Mouse (Mus musculus): ENCODE measurements around the gene Gm281. TPM values are rescaled to one million over a fixed set of nuclear protein-coding genes. Genes with fewer than 3 reads are reported as not detected.
A peak's percentile ranks its signal among the peaks of the same experiment; 100 is the strongest.

The Gm281 gene
- polyA plus RNA-seq, 1 experiment from 2014 or later = not detected

GRCm38 (mm10) chr14:13906461-13906860 is 7.8 kb downstream of the Gm281 start:
- H3K27me3 ChIP-seq (replicated peaks; ENCODE audit: control insufficient read depth, insufficient read depth, low read length) = no peaks in the 10 kb centered on the region
- H3K27ac ChIP-seq (ENCODE audit: low read depth, low read length) = no peak overlapping the region
- ATAC-seq = no peak
- H3K36me3 ChIP-seq (ENCODE audit: control insufficient read depth, insufficient read depth, low read length) = no peaks in the 10 kb centered on the region
- H3K4me2 ChIP-seq (ENCODE audit: low read length) = no peak overlapping the region
- H3K9me3 ChIP-seq (ENCODE audit: control insufficient read depth, low read length) = no peaks in the 10 kb centered on the region
- 96% methylated on average over 1 of the region's 1 CpGs for WGBS
- no peak overlapping the region for H3K9ac ChIP-seq (ENCODE audit: low read depth, low read length)
- no peak overlapping the region for H3K4me3 ChIP-seq (ENCODE audit: low read length)
- H3K4me1 ChIP-seq (ENCODE audit: control insufficient read depth, insufficient read depth, low read depth, low read length) = no peaks in the 10 kb centered on the region

- Histone ChIP-seq H3K36me3 (ENCODE audit: control insufficient read depth, insufficient read depth, low read length) (no peaks in the 10 kb centered on the region), H3K9ac (ENCODE audit: low read depth, low read length) (peak overlapping the region; percentile 74), H3K4me1 (ENCODE audit: control insufficient read depth, insufficient read depth, low read depth, low read length) (no peaks in the 10 kb centered on the region), H3K4me3 (ENCODE audit: low read length) (peak overlapping the region; percentile 54), H3K27me3 (replicated peaks; ENCODE audit: control insufficient read depth, insufficient read depth, low read length) (no peaks in the 10 kb centered on the region), H3K27ac (ENCODE audit: low read depth, low read length) (no peak overlapping the region), H3K9me3 (ENCODE audit: control insufficient read depth, low read length) (no peaks in the 10 kb centered on the region), H3K4me2 (ENCODE audit: low read length) (peak overlapping the region; percentile 93)
- ATAC-seq = peak; percentile 93
- WGBS = 0% methylated on average over 22 of the region's 22 CpGs
These were observed 12.6 kb downstream of the Gm281 start for GRCm38 (mm10) chr14:13901611-13902067.

DNA sequence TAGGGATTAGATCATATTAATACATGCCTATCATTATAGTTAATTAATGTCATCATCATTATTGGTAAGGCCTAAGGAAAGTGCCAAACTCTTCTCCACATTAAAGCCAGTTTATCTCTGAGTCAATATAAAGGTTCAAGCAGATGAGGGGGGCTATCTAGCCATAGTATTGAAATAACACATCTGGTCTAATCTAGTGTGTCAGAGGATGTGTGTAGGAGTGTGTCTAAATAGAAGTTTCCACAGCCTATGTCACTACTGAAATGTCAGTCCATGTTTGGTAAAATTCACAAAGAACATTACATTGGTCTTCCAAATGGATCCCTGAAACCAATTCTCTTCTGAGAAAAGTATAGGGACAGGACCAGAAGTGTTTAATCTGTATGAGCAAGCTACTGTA is 19.1 kb downstream of the Gm281 start:
- H3K4me2 ChIP-seq (ENCODE audit: low read length) = no peak overlapping the region
- H3K9ac ChIP-seq (ENCODE audit: low read depth, low read length) = no peak overlapping the region
- H3K9me3 ChIP-seq (ENCODE audit: control insufficient read depth, low read length) = no peaks in the 10 kb centered on the region
- no peaks in the 10 kb centered on the region for H3K4me1 ChIP-seq (ENCODE audit: control insufficient read depth, insufficient read depth, low read depth, low read length)
- no peak overlapping the region for H3K4me3 ChIP-seq (ENCODE audit: low read length)
- ATAC-seq = no peak
- no peaks in the 10 kb centered on the region for H3K36me3 ChIP-seq (ENCODE audit: control insufficient read depth, insufficient read depth, low read length)
- no peaks in the 10 kb centered on the region for H3K27me3 ChIP-seq (replicated peaks; ENCODE audit: control insufficient read depth, insufficient read depth, low read length)
- H3K27ac ChIP-seq (ENCODE audit: low read depth, low read length) = no peak overlapping the region

DNA sequence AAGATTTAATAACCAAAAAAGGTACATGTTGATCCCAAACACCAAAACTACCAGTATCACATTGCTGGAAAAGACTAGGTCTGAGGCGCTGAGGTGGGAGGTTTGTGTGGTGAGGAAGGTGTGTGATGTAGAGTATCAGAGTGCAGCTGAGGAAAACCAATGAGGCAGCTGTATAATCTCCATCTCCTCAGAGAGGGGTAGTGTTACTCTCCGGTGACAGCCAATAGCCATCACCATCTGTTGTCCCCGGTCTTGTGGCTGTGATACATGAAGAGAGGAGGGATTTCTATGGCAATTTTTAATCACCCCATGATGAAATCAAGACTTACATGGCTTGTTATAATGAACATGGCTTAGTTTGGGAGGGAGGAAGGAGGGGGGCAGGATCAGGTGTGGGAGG is 20.5 kb downstream of the Gm281 start:
- Histone ChIP-seq H3K4me3 (ENCODE audit: low read length) (no peak overlapping the region), H3K36me3 (ENCODE audit: control insufficient read depth, insufficient read depth, low read length) (no peaks in the 10 kb centered on the region), H3K9ac (ENCODE audit: low read depth, low read length) (no peak overlapping the region), H3K27me3 (replicated peaks; ENCODE audit: control insufficient read depth, insufficient read depth, low read length) (no peaks in the 10 kb centered on the region), H3K4me1 (ENCODE audit: control insufficient read depth, insufficient read depth, low read depth, low read length) (no peaks in the 10 kb centered on the region), H3K27ac (ENCODE audit: low read depth, low read length) (no peak overlapping the region), H3K9me3 (ENCODE audit: control insufficient read depth, low read length) (no peaks in the 10 kb centered on the region), H3K4me2 (ENCODE audit: low read length) (no peak overlapping the region)
- no peak for ATAC-seq
- 69% methylated on average over 3 of the region's 3 CpGs for WGBS

DNA sequence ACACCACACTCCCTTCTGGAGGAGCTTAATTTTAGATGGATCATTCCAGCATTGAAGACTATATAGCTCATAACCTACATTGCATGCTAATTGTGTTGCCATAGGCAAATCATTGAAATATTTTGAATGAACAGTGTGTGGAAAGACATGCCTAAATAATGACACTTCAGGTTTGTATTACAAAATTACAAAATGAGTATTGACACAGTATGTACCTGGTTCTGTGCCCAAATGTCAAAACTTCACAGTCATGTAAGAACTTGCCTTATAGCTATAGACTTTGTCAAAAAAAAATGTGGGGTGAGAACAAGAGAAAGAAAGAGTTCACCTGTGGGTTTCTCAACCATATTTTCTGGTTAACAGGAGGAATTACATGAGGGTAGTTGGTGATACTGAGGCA is 52.9 kb downstream of the Gm281 start:
- Histone ChIP-seq H3K9ac (ENCODE audit: low read depth, low read length) (no peak overlapping the region), H3K9me3 (ENCODE audit: control insufficient read depth, low read length) (no peaks in the 10 kb centered on the region), H3K27me3 (replicated peaks; ENCODE audit: control insufficient read depth, insufficient read depth, low read length) (no peaks in the 10 kb centered on the region), H3K27ac (ENCODE audit: low read depth, low read length) (no peak overlapping the region), H3K4me1 (ENCODE audit: control insufficient read depth, insufficient read depth, low read depth, low read length) (no peaks in the 10 kb centered on the region), H3K4me2 (ENCODE audit: low read length) (no peak overlapping the region), H3K36me3 (ENCODE audit: control insufficient read depth, insufficient read depth, low read length) (no peaks in the 10 kb centered on the region), H3K4me3 (ENCODE audit: low read length) (no peak overlapping the region)
- ATAC-seq = no peak

GRCm38 (mm10) chr14:13812801-13813479 is 101.3 kb downstream of the Gm281 start:
- H3K27me3 ChIP-seq (replicated peaks; ENCODE audit: control insufficient read depth, insufficient read depth, low read length) = no peaks in the 10 kb centered on the region
- H3K27ac ChIP-seq (ENCODE audit: low read depth, low read length) = no peak overlapping the region
- WGBS = 89% methylated on average over 3 of the region's 3 CpGs
- no peaks in the 10 kb centered on the region for H3K36me3 ChIP-seq (ENCODE audit: control insufficient read depth, insufficient read depth, low read length)
- no peak overlapping the region for H3K4me3 ChIP-seq (ENCODE audit: low read length)
- H3K9ac ChIP-seq (ENCODE audit: low read depth, low read length) = no peak overlapping the region
- H3K9me3 ChIP-seq (ENCODE audit: control insufficient read depth, low read length) = no peaks in the 10 kb centered on the region
- H3K4me2 ChIP-seq (ENCODE audit: low read length) = no peak overlapping the region
- no peaks in the 10 kb centered on the region for H3K4me1 ChIP-seq (ENCODE audit: control insufficient read depth, insufficient read depth, low read depth, low read length)
- ATAC-seq = peak; percentile 69; the same call in 1 of the 2 replicates

- Histone ChIP-seq H3K27me3 (replicated peaks; ENCODE audit: control insufficient read depth, insufficient read depth, low read length) (no peaks in the 10 kb centered on the region), H3K9me3 (ENCODE audit: control insufficient read depth, low read length) (no peaks in the 10 kb centered on the region), H3K27ac (ENCODE audit: low read depth, low read length) (no peak overlapping the region), H3K9ac (ENCODE audit: low read depth, low read length) (no peak overlapping the region), H3K4me2 (ENCODE audit: low read length) (no peak overlapping the region), H3K36me3 (ENCODE audit: control insufficient read depth, insufficient read depth, low read length) (no peaks in the 10 kb centered on the region), H3K4me1 (ENCODE audit: control insufficient read depth, insufficient read depth, low read depth, low read length) (no peaks in the 10 kb centered on the region), H3K4me3 (ENCODE audit: low read length) (no peak overlapping the region)
- no peak for ATAC-seq
- 48% methylated on average over 1 of the region's 1 CpGs for WGBS
These were observed 123.8 kb downstream of the Gm281 start for GRCm38 (mm10) chr14:13790446-13790845.

DNA sequence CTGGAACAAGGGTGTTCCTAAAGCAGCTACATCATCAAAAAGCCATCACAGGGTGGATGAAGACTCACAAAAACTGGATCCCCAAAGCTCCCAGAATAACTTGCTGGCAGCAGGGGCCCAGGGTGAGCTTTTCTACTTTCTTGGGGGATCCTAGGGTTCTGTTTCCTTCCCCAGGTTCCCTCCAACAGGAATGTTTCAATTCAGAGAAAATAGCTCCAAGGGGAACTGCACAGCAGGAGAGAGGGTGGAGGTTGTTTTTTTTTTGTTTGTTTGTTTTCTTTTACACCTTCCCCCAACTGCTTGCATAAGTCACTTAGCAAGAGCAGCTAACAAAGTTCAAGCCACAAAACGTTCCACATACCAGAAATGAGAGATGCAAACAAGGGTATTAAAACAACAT is 124.3 kb downstream of the Gm281 start:
- 20% methylated on average over 1 of the region's 1 CpGs for WGBS
- no peaks in the 10 kb centered on the region for H3K4me1 ChIP-seq (ENCODE audit: control insufficient read depth, insufficient read depth, low read depth, low read length)
- no peaks in the 10 kb centered on the region for H3K9me3 ChIP-seq (ENCODE audit: control insufficient read depth, low read length)
- H3K9ac ChIP-seq (ENCODE audit: low read depth, low read length) = no peak overlapping the region
- no peak for ATAC-seq
- H3K27ac ChIP-seq (ENCODE audit: low read depth, low read length) = no peak overlapping the region
- H3K4me2 ChIP-seq (ENCODE audit: low read length) = no peak overlapping the region
- H3K36me3 ChIP-seq (ENCODE audit: control insufficient read depth, insufficient read depth, low read length) = no peaks in the 10 kb centered on the region
- H3K4me3 ChIP-seq (ENCODE audit: low read length) = no peak overlapping the region
- no peaks in the 10 kb centered on the region for H3K27me3 ChIP-seq (replicated peaks; ENCODE audit: control insufficient read depth, insufficient read depth, low read length)

DNA sequence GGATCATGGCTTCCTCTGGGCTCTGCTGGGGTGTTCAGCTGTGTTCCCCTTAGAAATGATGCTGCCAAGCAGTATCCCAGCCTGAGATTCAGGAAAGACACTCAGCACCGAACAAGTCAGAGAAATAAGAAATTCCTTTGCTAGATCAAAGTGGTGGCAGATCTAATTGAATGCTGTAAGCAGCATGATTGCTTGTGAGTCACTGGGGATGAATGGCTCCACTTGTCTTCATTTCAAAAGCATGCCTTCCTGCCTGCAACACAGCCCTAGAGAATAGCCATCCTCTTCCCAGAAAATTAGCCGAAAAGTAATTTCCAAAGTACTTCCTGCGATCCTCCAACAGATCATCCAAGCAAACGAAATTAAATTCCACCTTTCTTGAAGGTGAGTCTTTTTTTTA is 131.3 kb downstream of the Gm281 start:
- Histone ChIP-seq H3K36me3 (ENCODE audit: control insufficient read depth, insufficient read depth, low read length) (no peaks in the 10 kb centered on the region), H3K4me3 (ENCODE audit: low read length) (no peak overlapping the region), H3K27me3 (replicated peaks; ENCODE audit: control insufficient read depth, insufficient read depth, low read length) (no peaks in the 10 kb centered on the region), H3K4me1 (ENCODE audit: control insufficient read depth, insufficient read depth, low read depth, low read length) (no peaks in the 10 kb centered on the region), H3K9ac (ENCODE audit: low read depth, low read length) (no peak overlapping the region), H3K4me2 (ENCODE audit: low read length) (no peak overlapping the region), H3K27ac (ENCODE audit: low read depth, low read length) (no peak overlapping the region), H3K9me3 (ENCODE audit: control insufficient read depth, low read length) (no peaks in the 10 kb centered on the region)
- 63% methylated on average over 4 of the region's 4 CpGs for WGBS
- ATAC-seq = no peak

GRCm38 (mm10) chr14:13778383-13778782 is 135.9 kb downstream of the Gm281 start:
- no peak overlapping the region for H3K4me2 ChIP-seq (ENCODE audit: low read length)
- H3K27me3 ChIP-seq (replicated peaks; ENCODE audit: control insufficient read depth, insufficient read depth, low read length) = no peaks in the 10 kb centered on the region
- no peaks in the 10 kb centered on the region for H3K4me1 ChIP-seq (ENCODE audit: control insufficient read depth, insufficient read depth, low read depth, low read length)
- no peak overlapping the region for H3K4me3 ChIP-seq (ENCODE audit: low read length)
- ATAC-seq = no peak
- no peaks in the 10 kb centered on the region for H3K36me3 ChIP-seq (ENCODE audit: control insufficient read depth, insufficient read depth, low read length)
- no peaks in the 10 kb centered on the region for H3K9me3 ChIP-seq (ENCODE audit: control insufficient read depth, low read length)
- no peak overlapping the region for H3K9ac ChIP-seq (ENCODE audit: low read depth, low read length)
- no peak overlapping the region for H3K27ac ChIP-seq (ENCODE audit: low read depth, low read length)
- WGBS = 81% methylated on average over 4 of the region's 6 CpGs
